Mouse (Mus musculus) left cerebral cortex, adult 18-20 months (tissue): Measurements from ENCODE around the gene Stxbp6. TPM values are rescaled to one million over a fixed set of nuclear protein-coding genes. Genes with fewer than 3 reads are reported as not detected.
A peak's percentile ranks its signal among the peaks of the same experiment; 100 is the strongest.
"Not testable (repeated sequence)": the region's sequence is repeated elsewhere in the genome, so short reads cannot be mapped to it uniquely, and the experiment has no call there.

Experiments
- DNase-seq, 2 experiments: peaks; one replicate each; pipeline ENCODE4 v3.0.0; 2021 to 2022; ENCODE audit warnings: low spot score in 2 of 2, mixed read lengths in 1 of 2
- total RNA-seq, 2 experiments: library from RNA; stranded (reverse); gene quantifications; 2 replicates each; pipeline ENCODE4 v1.2.3; 2021

Gene Stxbp6
- total RNA-seq, 2 experiments from 2014 or later: 66.3 to 69.6 TPM

DNA sequence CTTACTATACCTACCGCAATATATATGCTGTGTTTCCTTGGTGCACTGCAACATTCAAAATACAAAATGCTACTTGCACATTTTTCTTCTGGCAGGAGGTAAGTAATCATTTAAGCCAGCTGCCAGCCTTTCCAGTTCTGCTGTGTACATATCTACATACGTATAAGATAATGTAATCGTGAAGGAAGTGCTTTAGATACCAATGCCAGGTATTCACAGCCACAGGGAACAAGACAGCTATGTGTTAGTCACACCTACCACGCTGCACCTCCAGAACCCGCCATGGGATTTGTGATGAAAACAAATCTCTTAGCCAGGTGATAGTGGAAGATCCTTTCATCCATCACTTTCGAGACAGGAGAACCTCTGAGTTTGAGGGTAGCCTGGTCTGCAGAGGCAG lies 13.7 kb downstream of the Stxbp6 start:
- no peak for DNase-seq

DNA sequence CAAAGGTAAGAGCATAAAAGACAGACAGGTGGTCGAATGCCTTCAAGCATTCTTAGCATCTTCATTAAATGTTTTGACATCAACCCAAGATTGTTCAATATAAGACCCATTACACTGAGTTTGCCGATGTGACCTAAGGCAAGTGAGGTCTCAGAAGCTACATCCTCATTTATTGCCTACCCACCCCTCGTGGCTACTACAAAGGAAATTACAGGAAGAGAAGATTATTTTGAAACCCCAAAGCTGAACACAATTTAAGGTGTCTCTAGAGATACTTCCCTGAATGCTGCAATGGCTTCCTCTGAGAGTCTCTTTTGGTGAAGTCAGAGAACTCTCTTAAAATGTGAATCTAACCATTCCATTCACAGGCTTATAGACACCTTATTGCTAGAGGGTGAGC lies 16.5 kb downstream of the Stxbp6 start:
- no peak for DNase-seq

DNA sequence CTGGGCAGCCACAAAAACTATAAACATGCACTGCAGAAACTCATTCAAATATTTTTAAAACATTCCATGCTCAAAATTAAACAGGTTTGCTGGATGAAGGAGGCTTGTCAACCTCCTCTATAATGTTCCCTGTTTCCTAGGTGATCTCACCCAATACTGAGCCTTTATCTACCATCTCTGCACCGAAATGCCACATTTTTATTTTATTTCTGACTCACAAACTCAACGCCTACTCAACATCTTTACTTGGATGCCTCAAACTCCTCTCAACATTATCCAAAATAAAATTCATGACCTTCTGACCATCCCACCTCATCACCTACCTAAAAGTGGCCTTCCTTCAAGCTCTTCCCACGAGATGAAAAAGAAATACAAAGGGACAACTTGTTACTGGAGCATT lies 18.1 kb downstream of the Stxbp6 start:
- no peak for DNase-seq

DNA sequence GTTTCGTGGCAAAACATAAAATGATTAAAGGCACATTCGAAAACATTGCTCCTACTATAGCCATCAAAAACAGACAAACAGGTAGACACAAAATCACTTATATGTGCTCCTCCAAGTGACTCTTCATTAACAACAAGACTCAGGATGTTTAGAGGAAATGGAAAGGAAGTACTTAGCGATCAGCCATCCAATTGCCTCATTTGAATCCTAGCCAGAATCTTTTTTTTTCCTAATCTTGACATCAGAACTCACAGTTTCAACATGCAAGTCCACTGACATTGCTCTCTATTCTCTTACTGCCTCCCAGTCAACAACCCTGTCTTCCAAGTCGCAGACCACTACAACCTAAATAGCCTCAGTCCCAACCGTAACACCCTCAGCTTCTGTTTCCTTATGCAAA lies 21.2 kb downstream of the Stxbp6 start:
- no peak for DNase-seq

DNA sequence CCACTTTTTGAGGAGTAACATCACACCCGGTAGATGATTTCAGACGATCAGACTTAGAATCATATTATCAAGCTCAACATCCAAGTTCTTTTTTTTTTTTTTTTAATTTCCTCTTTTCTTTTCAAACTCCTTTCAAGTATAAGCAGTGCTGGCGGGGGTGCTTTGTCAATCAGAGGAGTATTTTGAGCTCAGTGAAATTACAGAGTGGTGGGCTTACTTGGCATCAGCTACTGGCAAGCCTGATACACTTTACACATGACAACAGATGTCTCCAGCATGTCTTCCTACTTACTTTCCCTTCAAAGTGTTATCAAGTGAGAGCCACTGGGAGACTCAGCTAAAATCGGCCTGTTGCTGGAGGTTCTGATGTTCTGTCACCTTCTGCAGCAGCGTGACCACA lies 21.6 kb downstream of the Stxbp6 start:
- DNase-seq: no peak

DNA sequence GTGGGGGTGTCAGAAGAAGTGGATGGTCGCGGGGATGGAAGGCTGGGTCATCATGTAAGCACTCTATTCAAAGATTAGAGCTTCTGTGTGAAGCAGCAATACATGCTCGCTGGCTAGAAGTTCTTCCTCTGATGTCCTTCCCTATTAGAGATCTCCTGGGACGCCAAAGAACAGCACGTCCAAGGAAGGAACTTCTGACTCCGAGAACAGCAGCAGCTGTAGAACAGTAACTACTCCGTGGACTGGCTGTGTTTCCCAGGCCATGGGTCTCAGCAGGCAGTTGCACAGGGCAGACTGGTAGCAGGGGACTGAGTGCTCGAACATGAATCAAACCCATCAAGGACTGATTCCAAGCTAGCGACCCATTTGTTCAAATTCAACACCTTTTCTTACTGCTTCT lies 24.6 kb downstream of the Stxbp6 start:
- no peak for DNase-seq

DNA sequence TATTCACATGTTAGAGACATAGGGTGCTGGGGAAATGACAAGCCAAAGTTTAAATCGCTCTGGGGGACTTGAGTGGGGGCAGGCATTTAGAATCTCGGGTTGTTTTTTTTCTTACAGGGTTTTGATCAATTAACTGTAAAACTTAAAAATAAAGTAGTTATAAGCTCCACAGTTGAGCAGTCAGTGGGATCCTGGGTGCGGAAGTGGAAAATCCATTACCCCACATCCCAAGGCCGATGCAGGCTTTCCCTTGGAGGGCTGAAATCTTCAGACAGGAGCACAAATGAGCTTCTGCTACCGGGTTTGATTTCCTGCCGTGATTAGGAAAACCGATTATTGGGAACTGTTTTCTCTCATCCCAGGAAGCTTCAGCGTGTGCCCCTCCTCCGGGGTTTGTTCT lies 26.8 kb downstream of the Stxbp6 start:
- DNase-seq: not testable (repeated sequence)

DNA sequence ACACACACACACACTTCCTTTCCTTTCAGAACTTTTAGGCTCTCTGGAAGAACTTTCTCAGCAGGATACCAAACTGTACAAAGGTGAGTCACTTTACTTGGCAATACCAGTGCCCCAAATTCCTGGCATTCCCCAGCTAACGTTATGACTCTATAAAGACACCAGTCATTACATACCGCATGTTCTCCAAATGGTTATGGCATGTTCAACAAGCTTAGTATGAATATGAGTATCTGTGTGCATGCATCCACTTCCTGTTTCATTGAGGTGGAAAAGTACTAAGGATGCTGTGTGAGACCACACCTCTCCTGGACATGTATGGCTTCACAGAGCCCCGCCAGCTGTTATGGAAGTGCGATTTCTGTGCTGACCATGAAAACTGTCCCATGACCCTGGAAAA lies 27.3 kb downstream of the Stxbp6 start:
- DNase-seq: no peak

DNA sequence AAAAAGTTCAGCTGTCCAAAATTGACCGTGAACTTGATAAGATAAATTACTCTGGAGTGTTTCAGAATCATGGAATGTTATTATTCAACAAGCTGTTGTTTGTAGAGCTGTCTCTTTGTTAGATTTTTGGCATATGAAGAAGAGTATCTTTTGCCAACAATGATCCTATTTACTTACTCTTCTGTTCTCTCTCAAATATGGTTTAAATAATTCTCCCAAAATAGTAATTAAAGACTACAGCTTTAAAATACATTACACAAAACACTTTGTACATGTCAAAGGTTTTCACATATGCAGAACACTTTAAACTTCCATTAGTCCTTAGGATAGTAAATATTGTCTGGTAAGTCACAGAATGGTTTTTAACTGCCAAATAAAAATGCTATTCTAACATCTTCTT lies 29.9 kb downstream of the Stxbp6 start:
- DNase-seq: no peak

DNA sequence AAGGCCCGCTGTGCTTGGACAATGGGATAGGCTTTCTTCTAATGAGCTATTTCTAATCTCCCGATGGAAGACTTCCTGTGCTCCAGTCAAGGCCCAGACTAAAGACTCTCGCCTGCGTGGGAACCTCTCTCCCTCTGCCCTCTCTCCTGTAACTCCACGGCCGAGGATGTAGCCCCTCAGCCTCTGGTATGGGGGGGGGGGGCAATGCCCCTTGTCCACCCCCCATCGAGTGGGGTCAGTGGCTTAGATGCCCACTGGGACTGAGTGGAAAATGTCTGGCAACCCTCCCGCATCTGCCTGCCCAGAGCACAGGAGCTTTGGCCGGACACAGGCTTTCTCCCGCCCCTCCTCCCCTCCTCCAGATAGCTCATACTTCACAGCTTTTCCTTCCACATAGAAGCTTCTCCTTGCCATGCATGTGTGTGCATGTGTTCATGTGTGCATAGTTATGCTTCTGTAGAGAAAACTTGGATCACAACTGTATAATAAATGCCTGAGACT lies 31.9 kb downstream of the Stxbp6 start:
- no peak for DNase-seq

DNA sequence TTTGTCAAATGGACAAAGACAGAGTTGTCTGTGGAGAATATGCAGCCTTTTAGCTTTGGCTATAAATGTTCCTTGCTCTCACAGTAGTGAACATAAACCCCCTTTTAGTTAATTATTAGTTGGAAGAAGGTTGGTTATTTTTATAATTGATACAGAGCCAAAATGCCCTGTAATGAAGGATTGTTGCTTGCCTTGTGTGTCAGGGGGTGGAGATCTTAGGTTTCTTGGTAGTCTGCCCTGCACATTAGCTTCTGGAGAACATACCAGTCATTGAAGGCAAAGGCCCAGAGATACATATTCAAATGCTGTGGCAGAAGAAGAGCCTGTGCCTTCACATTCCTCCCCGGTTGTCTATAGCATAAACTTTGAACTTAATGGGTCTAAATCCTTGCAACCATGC lies 37.0 kb downstream of the Stxbp6 start:
- DNase-seq: no peak

DNA sequence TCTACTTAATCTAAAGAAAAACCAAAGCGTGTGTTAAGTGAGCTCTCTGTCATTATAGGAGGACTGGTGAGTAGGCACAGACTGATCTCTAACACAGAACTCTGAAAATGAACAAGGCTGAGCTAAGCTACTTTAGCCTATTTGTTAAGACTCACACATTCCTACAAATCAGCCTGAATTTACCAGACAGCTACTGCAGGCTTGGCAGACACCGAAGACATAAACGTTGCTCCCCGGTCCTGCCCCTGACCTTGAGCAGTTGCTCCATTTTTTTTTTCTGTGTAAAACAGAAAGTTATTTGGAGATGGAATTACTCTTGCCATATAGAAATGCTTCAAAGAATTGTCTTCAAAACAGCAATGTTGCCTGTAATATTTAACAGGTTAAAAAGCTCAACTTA lies 37.4 kb downstream of the Stxbp6 start:
- DNase-seq: no peak

DNA sequence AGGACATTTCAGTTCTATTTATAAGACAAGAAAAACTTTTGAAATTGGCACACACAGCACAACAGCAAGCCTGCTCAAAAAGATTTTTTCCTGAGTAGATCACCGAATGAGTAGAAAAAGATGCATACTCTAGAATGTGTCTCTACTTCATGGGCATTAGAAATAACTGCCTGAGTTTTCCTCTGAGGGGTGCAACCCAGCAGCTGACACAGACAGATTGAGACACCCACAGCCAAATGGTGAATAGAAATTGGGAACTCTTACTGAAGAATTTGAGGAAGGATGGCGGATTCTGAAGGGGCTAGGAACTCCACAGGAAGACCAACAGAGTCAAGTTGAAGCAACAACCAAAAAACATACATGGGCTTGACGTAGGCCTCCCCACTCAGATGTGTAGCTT lies 43.8 kb downstream of the Stxbp6 start:
- DNase-seq: no peak

DNA sequence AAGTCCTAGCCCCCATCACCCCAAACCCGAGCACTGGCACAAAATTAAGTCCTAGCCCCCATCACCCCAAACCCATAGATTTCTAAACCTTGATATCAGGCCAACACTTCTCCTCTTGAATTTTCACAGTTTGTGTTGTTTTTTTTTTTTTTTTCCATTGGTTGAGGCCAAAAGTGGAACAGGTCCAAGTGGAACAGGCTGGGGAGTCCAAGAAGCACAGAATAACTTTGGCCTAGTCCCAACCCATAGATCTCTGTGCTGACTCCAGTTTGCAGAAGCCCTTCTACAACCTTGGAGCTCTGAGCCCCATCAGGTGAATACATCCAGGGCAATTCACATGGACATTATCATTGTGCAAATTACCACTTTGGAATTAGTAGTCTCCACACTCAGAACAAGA lies 48.2 kb downstream of the Stxbp6 start:
- no peak for DNase-seq

DNA sequence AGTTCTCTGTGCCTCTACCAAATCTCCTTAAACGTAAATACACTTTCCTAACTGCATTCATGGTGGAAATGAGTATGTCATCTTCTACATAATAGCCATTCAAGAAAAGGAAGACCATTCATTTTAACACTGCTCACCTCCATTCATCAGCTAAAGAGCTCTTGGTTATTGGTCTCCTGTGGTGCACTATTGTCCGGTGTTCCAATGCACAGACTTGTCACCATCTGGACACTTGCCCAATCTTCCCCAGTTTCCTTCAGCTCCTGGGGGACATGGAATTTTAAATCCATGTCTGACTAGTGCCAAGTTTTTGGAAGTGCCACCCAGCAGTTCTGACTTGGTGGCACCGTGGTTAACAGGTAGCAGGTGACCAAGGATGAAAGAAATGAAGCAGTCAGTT lies 54.5 kb downstream of the Stxbp6 start:
- no peak for DNase-seq

DNA sequence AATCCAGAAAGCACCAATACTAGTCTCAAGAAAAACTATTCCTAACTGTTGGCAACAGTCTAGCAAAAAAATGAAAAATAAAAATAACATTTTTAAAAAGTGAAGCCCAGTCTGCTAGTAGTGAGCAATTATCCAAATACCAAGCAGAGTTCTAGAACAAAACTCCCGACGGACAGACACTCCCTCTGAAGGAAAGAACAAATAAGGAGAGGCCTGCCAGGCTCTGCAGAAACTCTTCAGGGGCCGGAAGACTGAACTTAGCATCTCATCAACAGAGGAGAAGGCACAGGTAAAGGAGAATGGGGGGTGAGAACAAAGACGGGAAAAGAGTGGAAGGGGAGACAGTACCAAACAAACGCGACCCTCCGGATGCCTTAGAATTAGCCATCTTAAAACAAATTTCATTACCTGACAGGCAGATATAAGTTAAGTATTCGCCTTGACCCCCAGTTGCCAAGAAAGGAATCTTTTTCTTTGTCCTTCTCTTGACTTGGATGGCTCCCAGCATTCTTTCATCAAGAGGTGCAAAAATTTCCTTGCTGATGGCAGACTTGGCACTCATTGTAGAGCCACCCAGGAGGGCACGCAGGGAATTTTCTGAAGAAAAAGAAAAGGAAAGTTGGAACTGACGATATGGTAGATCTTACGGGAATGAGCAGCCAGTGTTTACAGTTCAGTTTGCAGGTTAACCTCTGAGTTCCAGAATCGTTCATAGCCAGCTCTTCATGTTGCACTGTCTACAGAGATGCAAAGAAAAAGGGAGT lies 55.3 kb downstream of the Stxbp6 start:
- no peak for DNase-seq

DNA sequence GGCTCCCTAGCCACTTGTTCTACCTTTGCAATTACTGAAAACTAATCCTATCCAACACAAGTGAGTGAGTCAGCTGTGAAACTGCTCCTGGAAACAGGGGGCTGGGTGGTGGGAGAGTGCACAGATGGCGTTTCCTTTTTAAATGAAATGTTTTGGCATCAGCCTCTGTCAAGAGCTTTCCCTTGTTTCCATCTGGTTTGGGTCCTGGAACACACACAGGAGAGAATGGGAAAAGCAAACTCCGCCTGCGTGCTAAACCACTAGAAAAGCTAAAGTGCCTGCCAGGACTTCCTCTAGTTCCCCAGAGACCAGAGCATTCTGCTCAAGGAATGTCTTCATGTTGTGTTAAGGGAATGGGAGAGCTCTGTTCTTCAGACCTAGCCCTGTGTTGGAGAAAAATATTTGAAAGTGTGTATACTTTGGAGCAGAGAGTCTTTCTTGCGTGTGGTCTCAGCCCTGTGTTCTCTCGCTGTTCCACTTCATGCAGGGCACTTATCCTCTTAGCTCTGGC lies 61.2 kb downstream of the Stxbp6 start:
- peak; percentile 75 to 85 for DNase-seq

DNA sequence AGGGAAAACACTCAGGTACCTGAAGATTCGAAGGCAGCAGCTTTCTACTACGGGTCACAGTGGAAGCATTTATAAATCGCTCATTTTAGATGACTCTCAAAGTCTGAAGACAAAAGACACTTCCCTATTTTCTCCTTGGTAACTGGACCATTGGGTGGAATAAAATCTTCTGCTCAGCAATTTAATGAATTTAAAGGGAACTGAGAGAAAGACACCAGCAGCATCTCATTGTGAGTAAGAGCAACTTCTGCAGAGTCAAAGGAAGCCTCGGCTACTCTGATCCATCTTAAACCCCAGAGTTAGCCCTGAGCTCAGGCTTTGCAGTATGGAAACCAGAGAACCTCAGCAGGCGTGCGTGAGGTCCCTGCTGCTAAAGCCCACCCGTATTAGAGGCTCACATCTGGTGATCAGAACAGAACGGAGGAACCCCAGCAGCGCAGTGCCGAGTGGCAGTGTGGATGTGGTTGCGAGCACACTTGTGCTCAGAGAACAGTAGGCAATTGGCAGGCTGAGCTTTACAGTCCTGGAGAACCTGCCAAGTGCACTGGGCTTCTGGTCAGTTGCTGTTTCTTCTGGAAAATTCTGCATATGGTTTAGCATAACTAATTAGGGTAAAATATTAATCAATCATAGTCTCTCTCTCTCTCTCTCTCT lies 62.9 kb downstream of the Stxbp6 start:
- DNase-seq: no peak

DNA sequence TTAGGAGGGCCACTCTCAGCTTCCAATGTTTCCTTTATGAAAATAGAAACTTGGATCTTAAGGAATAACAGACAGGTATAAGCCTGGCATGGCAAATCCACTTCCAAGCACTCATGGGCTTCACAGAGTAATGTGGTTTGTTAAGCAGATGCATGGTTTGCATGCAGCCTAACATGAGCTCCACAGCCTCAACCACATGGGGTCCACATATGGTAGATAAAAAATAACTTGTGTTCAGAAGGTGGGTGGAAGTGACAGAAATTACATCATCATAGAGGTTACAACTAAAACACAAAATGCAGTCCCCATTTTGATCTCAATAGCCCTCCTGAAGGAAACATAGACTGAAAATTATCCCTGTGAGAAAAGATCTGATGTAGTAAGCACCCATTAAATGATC lies 63.5 kb downstream of the Stxbp6 start:
- DNase-seq: no peak

DNA sequence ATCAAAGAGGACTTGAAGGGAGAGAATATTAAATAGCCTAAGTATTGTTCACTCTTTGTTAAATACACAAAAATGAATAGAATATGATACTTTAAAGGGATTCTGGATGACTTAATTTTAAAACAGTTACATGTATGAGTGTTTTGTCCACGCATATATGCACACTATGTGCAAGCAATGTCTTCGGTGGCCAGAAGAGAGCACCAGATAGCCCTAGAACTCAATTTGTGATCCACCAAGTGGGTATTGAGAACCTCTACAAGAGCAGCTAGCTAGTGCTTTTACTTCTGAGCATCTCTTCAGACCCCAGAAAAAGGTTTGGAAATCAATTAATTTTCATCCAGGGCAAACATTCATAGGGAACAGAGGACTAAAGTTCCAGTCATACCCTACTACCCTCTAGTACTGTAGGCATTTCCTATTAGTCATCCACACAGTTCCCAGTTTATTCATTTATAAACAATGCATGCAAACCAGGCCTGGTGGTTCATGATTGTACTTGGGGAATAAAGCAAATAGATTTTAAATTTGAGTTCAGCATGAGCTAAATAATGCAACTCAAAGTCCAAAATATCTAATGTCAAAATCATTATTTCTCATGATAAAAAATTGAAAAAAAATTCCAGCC lies 64.4 kb downstream of the Stxbp6 start:
- no peak for DNase-seq

DNA sequence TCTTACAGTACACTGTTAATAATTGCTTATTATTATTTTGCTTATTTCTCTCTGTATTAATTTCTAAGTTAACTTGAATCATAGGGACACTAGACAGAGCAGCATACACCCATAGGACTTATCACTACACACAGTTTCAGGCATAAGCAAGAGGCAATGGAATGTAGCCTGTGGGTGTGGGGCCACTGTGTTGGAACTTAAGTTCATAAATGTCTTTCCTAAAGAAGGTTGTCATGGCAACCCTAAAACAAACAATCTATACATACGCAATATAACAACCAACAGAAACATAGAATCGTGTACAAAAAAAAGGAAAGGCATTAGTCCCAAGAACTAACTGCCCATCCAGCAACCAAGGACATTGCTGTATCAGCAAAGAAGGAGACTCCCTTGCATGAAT lies 67.9 kb downstream of the Stxbp6 start:
- no peak for DNase-seq

DNA sequence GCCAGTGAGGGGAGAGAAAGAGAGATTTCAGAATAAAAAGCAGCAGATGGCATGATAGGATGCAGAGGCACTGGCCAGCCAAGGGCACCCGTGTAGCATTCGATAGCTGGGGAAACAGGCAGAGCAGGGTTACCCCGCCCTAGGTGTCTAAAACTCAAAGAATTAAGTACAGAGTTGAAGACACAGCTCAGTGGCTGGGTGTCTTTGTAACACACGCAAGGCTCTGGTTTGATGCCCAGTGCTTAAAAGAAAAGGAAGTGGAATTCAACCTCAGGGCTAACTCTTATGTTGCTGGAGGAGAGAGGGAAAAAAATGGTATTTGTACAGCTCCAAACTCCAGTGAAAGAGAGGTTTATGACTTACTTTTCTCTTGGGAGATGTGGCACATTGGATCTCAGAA lies 68.5 kb downstream of the Stxbp6 start:
- no peak for DNase-seq
